Mouse (Mus musculus): ENCODE measurements at regions not wholly inside any gene's neighbourhood (a gene's known extent, or its start where the extent isn't known, plus 50 kb on each side); places are given as distances from the start of the nearest gene placed in this dataset.

- no peak for DNase-seq (ENCODE audit: low spot score in 2 of 2)
Measured at GRCm38 (mm10) chr15:40223272-40223671, 89.1 kb downstream of the 9330182O14Rik start.

- no peak for DNase-seq (ENCODE audit: low spot score in 2 of 2)
Measured at GRCm38 (mm10) chr15:40241764-40242163, 107.6 kb downstream of the 9330182O14Rik start.

GRCm38 (mm10) chr15:40248966-40249365 is 114.8 kb downstream of the 9330182O14Rik start:
- DNase-seq (ENCODE audit: low spot score in 2 of 2): no peak

- no peak for DNase-seq (ENCODE audit: low spot score in 2 of 2)
Measured at GRCm38 (mm10) chr15:40259433-40259832, 125.3 kb downstream of the 9330182O14Rik start.

GRCm38 (mm10) chr15:40279021-40279420 is 144.9 kb downstream of the 9330182O14Rik start:
- no peak for DNase-seq (ENCODE audit: low spot score in 2 of 2)

GRCm38 (mm10) chr15:40280551-40280950 is 146.4 kb downstream of the 9330182O14Rik start:
- peak; percentile 13 to 69 for DNase-seq (ENCODE audit: low spot score in 2 of 2)

GRCm38 (mm10) chr15:40281078-40281720 is 147.0 kb downstream of the 9330182O14Rik start:
- DNase-seq (ENCODE audit: low spot score in 2 of 2): peak; percentile 1 to 30

GRCm38 (mm10) chr15:40291602-40292001 is 157.4 kb downstream of the 9330182O14Rik start:
- no peak for DNase-seq (ENCODE audit: low spot score in 2 of 2)

- DNase-seq (ENCODE audit: low spot score in 2 of 2): no peak
Measured at GRCm38 (mm10) chr15:40312226-40312625, 178.1 kb downstream of the 9330182O14Rik start.

GRCm38 (mm10) chr15:40339746-40340145 is 205.6 kb downstream of the 9330182O14Rik start:
- peak in 1 of 2 experiments; percentile 34 for DNase-seq (ENCODE audit: low spot score in 2 of 2)

GRCm38 (mm10) chr15:40340269-40340668 is 206.1 kb downstream of the 9330182O14Rik start:
- no peak for DNase-seq (ENCODE audit: low spot score in 2 of 2)

- DNase-seq (ENCODE audit: low spot score in 2 of 2): no peak
Measured at GRCm38 (mm10) chr15:40351473-40351872, 217.3 kb downstream of the 9330182O14Rik start.

GRCm38 (mm10) chr15:40354802-40355487 is 220.8 kb downstream of the 9330182O14Rik start:
- DNase-seq (ENCODE audit: low spot score in 2 of 2): no peak

GRCm38 (mm10) chr15:40356096-40356495 is 221.9 kb downstream of the 9330182O14Rik start:
- DNase-seq (ENCODE audit: low spot score in 2 of 2): no peak

GRCm38 (mm10) chr15:40358341-40358740 is 224.2 kb downstream of the 9330182O14Rik start:
- DNase-seq (ENCODE audit: low spot score in 2 of 2): no peak

GRCm38 (mm10) chr15:40361849-40362533 is 227.8 kb downstream of the 9330182O14Rik start:
- DNase-seq (ENCODE audit: low spot score in 2 of 2): no peak

GRCm38 (mm10) chr15:40364221-40364621 is 230.1 kb downstream of the 9330182O14Rik start:
- no peak for DNase-seq (ENCODE audit: low spot score in 2 of 2)

GRCm38 (mm10) chr15:40365613-40366012 is 231.4 kb downstream of the 9330182O14Rik start:
- no peak for DNase-seq (ENCODE audit: low spot score in 2 of 2)

GRCm38 (mm10) chr15:40367026-40367425 is 232.9 kb downstream of the 9330182O14Rik start:
- no peak for DNase-seq (ENCODE audit: low spot score in 2 of 2)

- DNase-seq (ENCODE audit: low spot score in 2 of 2): no peak
Measured at GRCm38 (mm10) chr15:40368746-40369145, 234.6 kb downstream of the 9330182O14Rik start.

GRCm38 (mm10) chr15:40371486-40371885 is 237.3 kb downstream of the 9330182O14Rik start:
- no peak for DNase-seq (ENCODE audit: low spot score in 2 of 2)

GRCm38 (mm10) chr15:40386526-40386925 is 252.4 kb downstream of the 9330182O14Rik start:
- no peak for DNase-seq (ENCODE audit: low spot score in 2 of 2)

Data from layer of hippocampus, adult 18-20 months (tissue).